In genomic region chr7:123368778-123369746, GRCm38 (mm10) we compare ENCODE assay signal across 1 mouse cellular context.
TF ChIP-seq lines count a peak whose summit lies in the region.

No protein-coding gene starts in this region.

TF ChIP-seq in MEL, 35 proteins besides CTCF, POLR2A, EP300 and RAD21 (continued from another document):
- 0 out of 2 replicates have a peak, but pooled peaks have one; percentile 8 for TF ChIP-seq TBP (IDR thresholded peaks at IDR 0.05; ENCODE audit: low read depth, low read length)
